Mouse (Mus musculus) CH12.LX (cell line): ENCODE results near the gene Gramd1a. TPM values are rescaled to one million over a fixed set of nuclear protein-coding genes. Genes with fewer than 3 reads are reported as not detected.

Source experiments
- DNase-seq: peaks from one replicate; pipeline ENCODE4 v3.0.0-alpha.2; 2013; ENCODE audit errors: extremely low read depth
- H3K27ac ChIP-seq: 2 replicates; pipeline ENCODE4 v1.5.1; 2012; ENCODE audit warnings: low read depth, mild to moderate bottlenecking, control low read depth, moderate library complexity; ENCODE audit not compliant: insufficient read depth
- H3K27me3 ChIP-seq: replicated peaks from 2 replicates; pipeline ENCODE3; 2012; ENCODE audit warnings: inconsistent platforms
- H3K36me3 ChIP-seq, 2 experiments: replicated peaks in 1 of 2; 2 replicates each; pipeline versions ENCODE3 to v1.6.1; 2012; ENCODE audit warnings: inconsistent platforms in 1 of 2, low read length in 1 of 2, mild to moderate bottlenecking in 1 of 2, mixed read lengths in 1 of 2, moderate library complexity in 1 of 2; ENCODE audit not compliant: control insufficient read depth in 1 of 2, insufficient read depth in 1 of 2
- H3K4me1 ChIP-seq, 2 experiments: 2 replicates each; pipeline ENCODE4 v1.6.1; 2012; ENCODE audit warnings: inconsistent platforms in 1 of 2, moderate library complexity in 1 of 2; ENCODE audit not compliant: insufficient read depth in 2 of 2, control insufficient read depth in 1 of 2
- H3K4me2 ChIP-seq: 2 replicates; pipeline ENCODE4 v1.6.1; 2012; ENCODE audit warnings: low read depth, mild to moderate bottlenecking, control low read depth; ENCODE audit not compliant: poor library complexity, insufficient read depth, severe bottlenecking
- H3K4me3 ChIP-seq, 3 experiments: fragments of 150-350 bp in 1 of 3; sonication (generic) in 1 of 3; replicated peaks in 1 of 3; 2 replicates each; pipeline versions ENCODE3 to v1.5.1; 2011 to 2012; ENCODE audit warnings: low read depth in 2 of 3, low read length in 2 of 3, mild to moderate bottlenecking in 2 of 3, moderate library complexity in 2 of 3, control low read depth in 1 of 3, improper control_type of control experiment in 1 of 3, inconsistent platforms in 1 of 3, mixed read lengths in 1 of 3; ENCODE audit not compliant: poor library complexity in 1 of 3
- H3K79me2 ChIP-seq: replicated peaks from 2 replicates; pipeline ENCODE4 v1.6.1; 2012; ENCODE audit warnings: mild to moderate bottlenecking, moderate library complexity; ENCODE audit not compliant: control insufficient read depth, poor library complexity, insufficient read depth, severe bottlenecking; ENCODE audit errors: extremely low read depth
- H3K9ac ChIP-seq: 2 replicates; pipeline ENCODE4 v1.6.1; 2012; ENCODE audit warnings: low read depth, mild to moderate bottlenecking, control low read depth, moderate library complexity; ENCODE audit not compliant: insufficient read depth
- H3K9me3 ChIP-seq: replicated peaks from 2 replicates; pipeline ENCODE3; 2012; ENCODE audit warnings: low read length, inconsistent platforms, mixed read lengths
- CTCF ChIP-seq, 2 experiments: IDR thresholded peaks in 1 of 2; conservative IDR thresholded peaks in 1 of 2; 2 replicates each; pipeline ENCODE4 v1.5.1; 2011 to 2012; ENCODE audit warnings: low read depth in 2 of 2, low read length in 2 of 2, improper control_type of control experiment in 1 of 2, inconsistent platforms in 1 of 2, mild to moderate bottlenecking in 1 of 2, moderate library complexity in 1 of 2
- E2F4 ChIP-seq: IDR thresholded peaks from 2 replicates; pipeline ENCODE4 v1.6.1; 2011; ENCODE audit warnings: low read depth, low read length, improper control_type of control experiment; ENCODE audit not compliant: insufficient replicate concordance
- ELF1 ChIP-seq: IDR thresholded peaks from 2 replicates; pipeline ENCODE4 v1.6.1; 2014; ENCODE audit warnings: low read depth, mild to moderate bottlenecking, inconsistent platforms, low read length, improper control_type of control experiment
- EP300 ChIP-seq: IDR thresholded peaks from 2 replicates; pipeline ENCODE4 v1.6.1; 2011; ENCODE audit warnings: low read length, improper control_type of control experiment
- ETS1 ChIP-seq: conservative IDR thresholded peaks from 2 replicates; pipeline ENCODE4 v1.6.1; 2012; ENCODE audit warnings: low read depth, mild to moderate bottlenecking, inconsistent platforms, low read length, improper control_type of control experiment, moderate library complexity
- GABPA ChIP-seq: IDR thresholded peaks from 2 replicates; pipeline ENCODE4 v1.6.1; 2012; ENCODE audit warnings: low read depth, low read length, improper control_type of control experiment, inconsistent platforms; ENCODE audit not compliant: insufficient replicate concordance
- JUN ChIP-seq: IDR thresholded peaks from 2 replicates; pipeline ENCODE4 v1.6.1; 2011; ENCODE audit warnings: low read depth, mild to moderate bottlenecking, low read length, improper control_type of control experiment, moderate library complexity; ENCODE audit not compliant: insufficient read depth
- KAT2A ChIP-seq: IDR thresholded peaks from 2 replicates; pipeline ENCODE4 v1.6.1; 2012; ENCODE audit warnings: low read length, improper control_type of control experiment, inconsistent platforms; ENCODE audit not compliant: insufficient replicate concordance
- MAFK ChIP-seq: IDR thresholded peaks from 2 replicates; pipeline ENCODE4 v1.6.1; 2011; ENCODE audit warnings: low read length, improper control_type of control experiment; ENCODE audit not compliant: insufficient replicate concordance
- MAX ChIP-seq: IDR thresholded peaks from 2 replicates; pipeline ENCODE4 v1.6.1; 2011; ENCODE audit warnings: low read length, improper control_type of control experiment
- MEF2A ChIP-seq: IDR thresholded peaks from 2 replicates; pipeline ENCODE4 v1.6.1; 2014; ENCODE audit warnings: low read depth, mild to moderate bottlenecking, inconsistent platforms, low read length, improper control_type of control experiment, borderline replicate concordance
- MXI1 ChIP-seq: IDR thresholded peaks from 2 replicates; pipeline ENCODE4 v1.6.1; 2011; ENCODE audit warnings: mild to moderate bottlenecking, low read depth, low read length, improper control_type of control experiment
- NRF1 ChIP-seq: IDR thresholded peaks from 2 replicates; pipeline ENCODE4 v1.6.1; 2014; ENCODE audit warnings: low read depth, mild to moderate bottlenecking, inconsistent platforms, low read length, improper control_type of control experiment, moderate library complexity
- RAD21 ChIP-seq: IDR thresholded peaks from 2 replicates; pipeline ENCODE4 v1.6.1; 2011; ENCODE audit warnings: low read depth, mild to moderate bottlenecking, low read length, improper control_type of control experiment, moderate library complexity
- RCOR1 ChIP-seq: conservative IDR thresholded peaks from 2 replicates; pipeline ENCODE4 v1.6.1; 2012; ENCODE audit warnings: low read depth, mild to moderate bottlenecking, inconsistent platforms, low read length, improper control_type of control experiment
- SMC3 ChIP-seq: IDR thresholded peaks from 2 replicates; pipeline ENCODE4 v1.6.1; 2011; ENCODE audit warnings: low read depth, low read length, improper control_type of control experiment
- TCF12 ChIP-seq: IDR thresholded peaks from 2 replicates; pipeline ENCODE4 v1.6.1; 2014; ENCODE audit warnings: low read depth, mild to moderate bottlenecking, inconsistent platforms, low read length, improper control_type of control experiment
- USF1 ChIP-seq: IDR thresholded peaks from 2 replicates; pipeline ENCODE4 v1.6.1; 2014; ENCODE audit warnings: low read depth, mild to moderate bottlenecking, inconsistent platforms, low read length, improper control_type of control experiment
- ZKSCAN1 ChIP-seq: IDR thresholded peaks from 2 replicates; pipeline ENCODE4 v1.6.1; 2012; ENCODE audit warnings: low read depth, inconsistent platforms, low read length, improper control_type of control experiment, borderline replicate concordance
- dilution Hi-C: fragments of 300-500 bp; cut with MboI; formaldehyde crosslinking; loops from 2 replicates; pipeline ENCODE4 v1.14.3; 2020; ENCODE audit warnings: low sequenced_read_pairs; ENCODE audit not compliant: extremely low pct_unique_long_range_greater_than_20kb, extremely low pct_ligation_motif_present
- in situ Hi-C: fragments of 300-500 bp; cut with MboI; formaldehyde crosslinking; loops from 3 replicates; pipeline ENCODE4 v1.14.3; 2019; ENCODE audit warnings: low sequenced_read_pairs, low pct_ligation_motif_present, low pct_unique_long_range_greater_than_20kb, mixed read lengths
- polyA plus RNA-seq: library from polyadenylated mRNA; unstranded; fragments of >175 nt; gene quantifications from 2 replicates; pipeline ENCODE4 v1.2.1, GENCODE M21; 2012; ENCODE audit warnings: low read depth; ENCODE audit not compliant: insufficient read length
- total RNA-seq, 2 experiments: library from RNA; depleted of rRNA; stranded (reverse); fragments of 300-350 nt in 1 of 2; fragments of >200 nt in 1 of 2; gene quantifications; 2 replicates each; pipeline ENCODE4 v1.2.3; 2012 to 2014

Gramd1a gene
- total and polyA plus RNA-seq, 3 experiments: 49.5 to 90.7 (median 86.0) TPM

DNA sequence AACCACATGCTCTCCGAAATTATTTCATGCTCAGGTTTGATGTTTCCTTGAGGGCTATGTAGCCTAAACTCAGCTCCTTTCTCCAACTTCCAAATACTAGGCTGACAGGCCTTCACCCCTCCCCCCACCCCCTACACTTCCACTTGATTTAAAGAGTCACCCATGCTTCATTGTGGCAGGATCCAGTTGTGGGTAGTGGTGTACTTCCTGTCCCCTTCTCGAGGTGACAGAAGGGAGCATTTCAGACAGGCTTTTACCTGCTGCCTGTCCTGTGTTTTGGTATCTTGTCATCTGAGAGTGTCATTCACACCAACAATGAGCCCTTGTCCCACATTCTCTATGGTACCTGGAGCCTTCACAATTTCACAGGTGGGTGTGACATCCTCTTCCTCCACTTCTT lies 68.4 kb downstream of the Gramd1a start:
- Histone ChIP-seq H3K4me3 (no peak overlapping the region), H3K27ac (no peak overlapping the region), H3K4me2 (no peak overlapping the region), H3K79me2 (no peaks in the 10 kb centered on the region), H3K27me3 (peaks cover 8% of the 10 kb centered on the region), H3K4me1 (peaks cover 0 to 16% of the 10 kb centered on the region in 2 experiments; a peak in 2 of 4 replicates), H3K9ac (no peak overlapping the region), H3K9me3 (peaks cover 3% of the 10 kb centered on the region), H3K36me3 (no peaks in the 10 kb centered on the region)
- TF ChIP-seq ELF1 (no peak), TCF12 (no peak), E2F4 (no peak), KAT2A (no peak), MAX (no peak), JUN (no peak), RAD21 (no peak), MEF2A (no peak)
- DNase-seq: no peak
- dilution Hi-C loops: no loop called here
- in situ Hi-C loops: no loop called here

DNA sequence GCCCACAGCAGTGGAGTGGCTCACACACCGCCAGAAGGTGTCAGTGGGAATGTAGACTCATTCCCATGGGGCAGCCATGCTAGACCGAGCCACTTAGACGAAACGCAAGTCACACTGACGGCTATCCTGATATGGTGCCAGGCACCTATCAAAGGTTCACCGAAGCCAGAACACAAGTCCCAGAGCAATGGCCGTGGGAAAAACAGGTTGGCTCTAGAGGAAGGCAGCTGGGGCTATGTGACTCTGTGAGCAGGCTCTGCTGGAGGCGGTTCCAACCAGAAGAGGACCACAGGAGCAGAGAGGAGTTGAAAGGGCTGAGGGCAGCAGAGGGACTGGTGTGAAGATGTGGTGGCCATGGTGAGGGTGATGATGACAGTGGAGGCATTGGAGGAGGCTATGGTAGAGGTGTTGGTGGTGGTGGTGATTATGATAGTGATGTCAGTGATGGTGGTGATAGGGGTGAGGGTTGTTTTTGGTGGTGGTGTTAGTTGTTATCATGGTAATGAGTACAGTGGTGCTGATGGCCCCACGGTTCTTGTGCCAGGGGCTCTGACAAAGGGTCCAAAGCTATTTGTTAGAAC lies 69.4 kb downstream of the Gramd1a start:
- TF ChIP-seq MXI1: no peak
- no peak for TF ChIP-seq ZKSCAN1
- no peak for TF ChIP-seq NRF1
- no peak for TF ChIP-seq E2F4
- no peak for TF ChIP-seq MAX
- TF ChIP-seq ETS1: no peak
- TF ChIP-seq MAFK: no peak
- TF ChIP-seq KAT2A: no peak
- TF ChIP-seq RAD21: no peak
- TF ChIP-seq TCF12: no peak
- no peak for TF ChIP-seq USF1
- TF ChIP-seq SMC3: no peak
- no peak for TF ChIP-seq GABPA
- TF ChIP-seq RCOR1: no peak
- TF ChIP-seq EP300: no peak
- no peak for TF ChIP-seq CTCF (conservative IDR thresholded peaks at IDR 0.05 in 1 of 2, IDR thresholded peaks at IDR 0.05 in 1 of 2; ENCODE audit: low read depth in 2 of 2, low read length in 2 of 2)
- Histone ChIP-seq H3K4me2 (no peak overlapping the region), H3K9me3 (peaks cover 3% of the 10 kb centered on the region), H3K79me2 (no peaks in the 10 kb centered on the region), H3K4me3 (no peak overlapping the region), H3K36me3 (no peaks in the 10 kb centered on the region), H3K4me1 (peaks cover 0 to 16% of the 10 kb centered on the region in 2 experiments; a peak in 2 of 4 replicates), H3K9ac (no peak overlapping the region), H3K27ac (no peak overlapping the region), H3K27me3 (no peaks in the 10 kb centered on the region)
- DNase-seq: no peak
- in situ Hi-C loops: no loop called here
- dilution Hi-C loops: no loop called here
